Comparison of ENCODE assay signal across 11 mouse cellular contexts in the genomic region with DNA sequence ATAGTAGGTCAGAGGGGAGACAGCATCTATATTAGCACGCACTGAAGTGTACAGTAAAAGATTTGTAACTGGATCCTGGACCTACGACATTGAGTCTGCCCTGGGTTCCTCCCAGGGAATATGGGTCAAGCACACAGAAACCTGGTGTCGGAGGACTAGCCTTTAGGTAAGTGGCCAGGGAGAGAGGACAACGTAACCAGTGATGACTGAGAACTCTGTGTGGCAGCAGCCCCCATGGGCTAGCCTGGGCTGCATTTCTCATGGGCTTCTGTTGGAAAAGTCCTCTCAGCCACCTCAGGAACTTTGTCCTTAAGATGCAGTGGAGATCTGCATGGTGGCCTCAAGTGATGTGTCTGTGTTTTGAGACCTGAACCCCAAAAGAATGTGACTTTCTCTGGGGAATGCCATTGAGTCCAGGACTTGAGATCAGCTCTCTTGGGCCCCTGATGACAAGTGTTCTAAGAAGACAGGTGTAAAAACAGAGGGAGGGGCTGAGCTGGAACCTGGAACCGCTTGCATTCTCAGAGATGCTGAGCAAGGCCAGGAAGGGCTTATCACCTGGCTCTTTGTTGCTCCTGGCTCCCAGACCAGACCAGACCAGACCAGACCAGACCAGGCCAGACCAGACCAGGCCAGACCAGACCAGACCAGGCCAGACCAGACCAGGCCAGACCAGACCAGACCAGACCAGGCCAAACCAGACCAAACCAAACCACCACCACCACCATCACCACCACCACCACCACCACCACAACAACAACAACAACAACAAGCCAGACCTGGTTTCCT.
DNase-seq lines count a peak whose midpoint lies in the region; ATAC-seq and TF ChIP-seq lines count a peak whose summit lies in the region.
"Had no signal": no experiment of that assay in that cellular context is flagged by ENCODE, and none has a peak within 500 bp of the region (broad histone marks: within the 10 kb centered on the region; RNA-seq: fewer than 3 reads in every experiment).

No protein-coding gene starts in this region.

- no peak for TF ChIP-seq POLR2A in kidney, adult 2 months (IDR thresholded peaks at IDR 0.05; ENCODE audit: low read depth, low read length)

- 91% methylated on average over 5 of the region's 5 CpGs for WGBS in forebrain, embryonic 10.5 days
- WGBS in forebrain, embryonic 15.5 days: 96% methylated on average over 5 of the region's 5 CpGs
- WGBS in kidney, adult 2 months: 91% methylated on average over 5 of the region's 5 CpGs
- WGBS in embryonic facial prominence, embryonic 10.5 days: 89% methylated on average over 5 of the region's 5 CpGs
- WGBS in limb, embryonic 13.5 days: 69% methylated on average over 5 of the region's 5 CpGs
- 96% methylated on average over 5 of the region's 5 CpGs for WGBS in forebrain, embryonic 16.5 days

- no peaks in the 10 kb centered on the region for H3K9me3 ChIP-seq in forebrain, embryonic 10.5 days
- no peaks in the 10 kb centered on the region for H3K9me3 ChIP-seq in forebrain, embryonic 15.5 days
- no peaks in the 10 kb centered on the region for H3K9me3 ChIP-seq in embryonic facial prominence, embryonic 10.5 days
- H3K9me3 ChIP-seq in limb, embryonic 13.5 days: no peaks in the 10 kb centered on the region
- no peaks in the 10 kb centered on the region for H3K9me3 ChIP-seq in forebrain, embryonic 16.5 days (ENCODE audit: control insufficient read depth, low read length)
- H3K9me3 ChIP-seq: megakaryocyte, embryonic 14.5 days had no signal

- H3K4me1 ChIP-seq in forebrain, embryonic 10.5 days: peaks cover 80% of the 10 kb centered on the region
- peaks cover 17% of the 10 kb centered on the region for H3K4me1 ChIP-seq in forebrain, embryonic 15.5 days
- peaks cover 10% of the 10 kb centered on the region; the same call in 1 of the 2 replicates for H3K4me1 ChIP-seq in kidney, adult 2 months (ENCODE audit: control insufficient read depth, insufficient read depth, low read length)
- H3K4me1 ChIP-seq in embryonic facial prominence, embryonic 10.5 days: peaks cover 92% of the 10 kb centered on the region
- peaks cover 93% of the 10 kb centered on the region for H3K4me1 ChIP-seq in limb, embryonic 13.5 days
- H3K4me1 ChIP-seq in forebrain, embryonic 16.5 days (replicated peaks; ENCODE audit: control insufficient read depth, insufficient read depth, low read length): peaks cover 12% of the 10 kb centered on the region

- no peaks in the 10 kb centered on the region for H3K27me3 ChIP-seq in forebrain, embryonic 10.5 days (ENCODE audit: poor library complexity, severe bottlenecking)
- no peaks in the 10 kb centered on the region for H3K27me3 ChIP-seq in forebrain, embryonic 15.5 days
- no peaks in the 10 kb centered on the region for H3K27me3 ChIP-seq in kidney, adult 2 months (replicated peaks; ENCODE audit: control insufficient read depth, insufficient read depth, low read length)
- H3K27me3 ChIP-seq in embryonic facial prominence, embryonic 10.5 days (replicated peaks; ENCODE audit: low read depth, poor library complexity, severe bottlenecking): no peaks in the 10 kb centered on the region
- H3K27me3 ChIP-seq in limb, embryonic 13.5 days: no peaks in the 10 kb centered on the region
- H3K27me3 ChIP-seq in forebrain, embryonic 16.5 days (replicated peaks; ENCODE audit: control insufficient read depth, insufficient read depth, low read length): no peaks in the 10 kb centered on the region

- no peak for DNase-seq in forebrain, embryonic 10.5 days (ENCODE audit: extremely low spot score, low spot score)
- no peak for DNase-seq in kidney, adult 2 months
- DNase-seq in kidney, postnatal 4 days: no peak
- DNase-seq in embryonic facial prominence, embryonic 10.5 days (ENCODE audit: low spot score): no peak
- DNase-seq in thymus, adult 18-20 months: no peak

- no peak overlapping the region for H3K4me3 ChIP-seq in forebrain, embryonic 10.5 days
- H3K4me3 ChIP-seq in forebrain, embryonic 15.5 days: no peak overlapping the region
- H3K4me3 ChIP-seq in kidney, adult 2 months (ENCODE audit: insufficient read depth, low read depth, low read length): no peak overlapping the region
- H3K4me3 ChIP-seq in embryonic facial prominence, embryonic 10.5 days: no peak overlapping the region
- no peak overlapping the region for H3K4me3 ChIP-seq in limb, embryonic 13.5 days
- no peak overlapping the region for H3K4me3 ChIP-seq in forebrain, embryonic 16.5 days (replicated peaks; ENCODE audit: low read length)
- H3K4me3 ChIP-seq: megakaryocyte, embryonic 14.5 days had no signal

- no peak overlapping the region for H3K4me2 ChIP-seq in forebrain, embryonic 15.5 days (replicated peaks)
- peak overlapping the region; percentile 41; the same call in 1 of the 2 replicates for H3K4me2 ChIP-seq in limb, embryonic 13.5 days (replicated peaks)
- no peak overlapping the region for H3K4me2 ChIP-seq in forebrain, embryonic 16.5 days (ENCODE audit: low read length)
- H3K4me2 ChIP-seq: hindbrain, embryonic 14.5 days had no signal

- no peak for TF ChIP-seq CTCF in kidney, adult 2 months (conservative IDR thresholded peaks at IDR 0.05; ENCODE audit: insufficient read depth, insufficient read length, low read depth, low read length)

- H3K36me3 ChIP-seq in forebrain, embryonic 10.5 days (replicated peaks): no peaks in the 10 kb centered on the region
- H3K36me3 ChIP-seq in forebrain, embryonic 15.5 days: no peaks in the 10 kb centered on the region
- H3K36me3 ChIP-seq in kidney, adult 2 months (ENCODE audit: control insufficient read depth, insufficient read depth, low read length): no peaks in the 10 kb centered on the region
- no peaks in the 10 kb centered on the region for H3K36me3 ChIP-seq in embryonic facial prominence, embryonic 10.5 days (replicated peaks)
- H3K36me3 ChIP-seq in limb, embryonic 13.5 days: no peaks in the 10 kb centered on the region
- no peaks in the 10 kb centered on the region for H3K36me3 ChIP-seq in forebrain, embryonic 16.5 days (ENCODE audit: control insufficient read depth, insufficient read depth)

- no peak overlapping the region for H3K9ac ChIP-seq in forebrain, embryonic 15.5 days (replicated peaks)
- H3K9ac ChIP-seq in limb, embryonic 13.5 days: no peak overlapping the region
- no peak overlapping the region for H3K9ac ChIP-seq in forebrain, embryonic 16.5 days (replicated peaks; ENCODE audit: low read depth, low read length)
- H3K9ac ChIP-seq: hindbrain, embryonic 14.5 days; liver, embryonic 14.5 days had no signal

- peak overlapping the region; percentile 83 for H3K27ac ChIP-seq in forebrain, embryonic 10.5 days
- H3K27ac ChIP-seq in forebrain, embryonic 15.5 days (replicated peaks): no peak overlapping the region
- peak overlapping the region; percentile 10; the same call in 1 of the 2 replicates for H3K27ac ChIP-seq in kidney, adult 2 months (ENCODE audit: insufficient read depth, low read depth, low read length)
- H3K27ac ChIP-seq in embryonic facial prominence, embryonic 10.5 days (replicated peaks): peak overlapping the region; percentile 88
- peak overlapping the region; percentile 96 for H3K27ac ChIP-seq in limb, embryonic 13.5 days
- no peak overlapping the region for H3K27ac ChIP-seq in forebrain, embryonic 16.5 days (ENCODE audit: low read length)
- H3K27ac ChIP-seq: hindbrain, embryonic 14.5 days; liver, embryonic 14.5 days had no signal

- no peak for ATAC-seq in forebrain, embryonic 15.5 days (replicated peaks)
- no peak for ATAC-seq in limb, embryonic 13.5 days (ENCODE audit: low FRiP score, low read depth)
- ATAC-seq in forebrain, embryonic 16.5 days: no peak

Comparison
In these comparisons a context has a peak if more than half of its experiments do, and no peak if none do; other contexts are left out.
1. H3K27ac ChIP-seq: peak in forebrain, embryonic 10.5 days (single experiment), kidney, adult 2 months (single experiment), embryonic facial prominence, embryonic 10.5 days (single experiment) and limb, embryonic 13.5 days (single experiment); none in forebrain, embryonic 15.5 days (single experiment) and forebrain, embryonic 16.5 days (single experiment).